Comparison of ENCODE assay signal across 12 mouse cellular contexts in genomic region chr2:166394666-166395065, GRCm38 (mm10).
DNase-seq lines count a peak whose midpoint lies in the region; ATAC-seq and TF ChIP-seq lines count a peak whose summit lies in the region.
"Had no signal": no experiment of that assay in that cellular context is flagged by ENCODE, and none has a peak within 500 bp of the region (broad histone marks: within the 10 kb centered on the region; RNA-seq: fewer than 3 reads in every experiment).

No protein-coding gene starts in this region.

- H3K4me2 ChIP-seq in CH12.LX (ENCODE audit: insufficient read depth, low read depth, poor library complexity, severe bottlenecking): 0 out of 2 replicates have a peak overlapping the region, but pooled peaks have one; percentile 8
- H3K4me2 ChIP-seq in hindbrain, embryonic 14.5 days (replicated peaks): 0 out of 2 replicates have a peak overlapping the region, but pooled peaks have one; percentile 15
- H3K4me2 ChIP-seq in neural tube, embryonic 12.5 days (replicated peaks): peak overlapping the region; percentile 30
- H3K4me2 ChIP-seq in lung, postnatal 0 days (replicated peaks; ENCODE audit: low read depth, low read length): no peak overlapping the region
- H3K4me2 ChIP-seq: heart, embryonic 15.5 days had no signal

- ATAC-seq in hindbrain, embryonic 14.5 days (ENCODE audit: low FRiP score): peak; percentile 49; the same call in 1 of the 2 replicates
- ATAC-seq in neural tube, embryonic 12.5 days (ENCODE audit: low FRiP score, low read depth): peak; percentile 72
- ATAC-seq in lung, postnatal 0 days: no peak

- peaks cover 31% of the 10 kb centered on the region for H3K27me3 ChIP-seq in CH12.LX (replicated peaks)
- H3K27me3 ChIP-seq in hindbrain, embryonic 14.5 days (ENCODE audit: control insufficient read depth, insufficient read depth, low read length): no peaks in the 10 kb centered on the region
- H3K27me3 ChIP-seq in neural tube, embryonic 12.5 days (replicated peaks): no peaks in the 10 kb centered on the region
- H3K27me3 ChIP-seq in lung, postnatal 0 days (replicated peaks; ENCODE audit: insufficient read depth, low read length): no peaks in the 10 kb centered on the region; the same call in 1 of the 2 replicates
- H3K27me3 ChIP-seq: heart, embryonic 15.5 days had no signal

- H3K4me3 ChIP-seq in CH12.LX (replicated peaks in 1 of 3; ENCODE audit: low read depth in 2 of 3, low read length in 2 of 3, poor library complexity in 1 of 3): no peak overlapping the region
- H3K4me3 ChIP-seq in hindbrain, embryonic 14.5 days (replicated peaks; ENCODE audit: low read length): no peak overlapping the region
- no peak overlapping the region for H3K4me3 ChIP-seq in neural tube, embryonic 12.5 days
- H3K4me3 ChIP-seq in lung, postnatal 0 days (ENCODE audit: low read depth, low read length): no peak overlapping the region
- H3K4me3 ChIP-seq: heart, embryonic 15.5 days; left cerebral cortex, adult 2 months; megakaryocyte, embryonic 14.5 days had no signal

- TF ChIP-seq CTCF in CH12.LX (conservative IDR thresholded peaks at IDR 0.05 in 1 of 2, IDR thresholded peaks at IDR 0.05 in 1 of 2; ENCODE audit: low read depth in 2 of 2, low read length in 2 of 2): no peak
- TF ChIP-seq CTCF in lung, postnatal 0 days (IDR thresholded peaks at IDR 0.05): no peak

- peaks cover 5% of the 10 kb centered on the region for H3K9me3 ChIP-seq in CH12.LX (replicated peaks; ENCODE audit: low read length)
- no peaks in the 10 kb centered on the region for H3K9me3 ChIP-seq in hindbrain, embryonic 14.5 days (ENCODE audit: control insufficient read depth, low read length)
- no peaks in the 10 kb centered on the region for H3K9me3 ChIP-seq in neural tube, embryonic 12.5 days
- H3K9me3 ChIP-seq in lung, postnatal 0 days (ENCODE audit: low read length): no peaks in the 10 kb centered on the region
- H3K9me3 ChIP-seq: heart, embryonic 15.5 days had no signal

- peak; percentile 55 for TF ChIP-seq EP300 in CH12.LX (IDR thresholded peaks at IDR 0.05; ENCODE audit: low read length)
- no peak for TF ChIP-seq EP300 in lung, postnatal 0 days (IDR thresholded peaks at IDR 0.05)

- no peaks in the 10 kb centered on the region for H3K79me2 ChIP-seq in CH12.LX (replicated peaks; ENCODE audit: control insufficient read depth, extremely low read depth, insufficient read depth, poor library complexity, severe bottlenecking)

- dilution Hi-C loops in CH12.LX (cut with MboI; ENCODE audit: extremely low pct_ligation_motif_present, extremely low pct_unique_long_range_greater_than_20kb, low sequenced_read_pairs): no loop called here

- H3K36me3 ChIP-seq in CH12.LX (replicated peaks in 1 of 2; ENCODE audit: control insufficient read depth in 1 of 2, insufficient read depth in 1 of 2, low read length in 1 of 2): no peaks in the 10 kb centered on the region
- H3K36me3 ChIP-seq in hindbrain, embryonic 14.5 days (replicated peaks; ENCODE audit: control insufficient read depth, insufficient read depth): no peaks in the 10 kb centered on the region
- no peaks in the 10 kb centered on the region for H3K36me3 ChIP-seq in neural tube, embryonic 12.5 days
- H3K36me3 ChIP-seq in lung, postnatal 0 days (ENCODE audit: insufficient read depth, low read length): no peaks in the 10 kb centered on the region
- H3K36me3 ChIP-seq: heart, embryonic 15.5 days had no signal

- no peak overlapping the region for H3K9ac ChIP-seq in CH12.LX (ENCODE audit: insufficient read depth, low read depth)
- 0 out of 2 replicates have a peak overlapping the region, but pooled peaks have one; percentile 3 for H3K9ac ChIP-seq in hindbrain, embryonic 14.5 days
- H3K9ac ChIP-seq in neural tube, embryonic 12.5 days: no peak overlapping the region
- no peak overlapping the region for H3K9ac ChIP-seq in lung, postnatal 0 days (replicated peaks; ENCODE audit: low read depth)
- H3K9ac ChIP-seq: heart, embryonic 15.5 days had no signal

- no peak for TF ChIP-seq POLR2A in CH12.LX (IDR thresholded peaks at IDR 0.05; ENCODE audit: low read depth, low read length)

- TF ChIP-seq RAD21 in CH12.LX (IDR thresholded peaks at IDR 0.05; ENCODE audit: low read depth, low read length): no peak

- peak; percentile 55 for DNase-seq in CH12.LX (ENCODE audit: extremely low read depth)
- DNase-seq in embryo, embryonic 10.5 days (ENCODE audit: low spot score): peak; percentile 55
- DNase-seq in hindbrain, embryonic 14.5 days (ENCODE audit: low spot score): peak; percentile 66
- no peak for DNase-seq in lung, postnatal 0 days (ENCODE audit: low spot score)
- DNase-seq in left cerebral cortex, adult 8-10 months (ENCODE audit: low spot score in 2 of 2): no peak
- DNase-seq in left cerebral cortex, postnatal 25 days (ENCODE audit: low spot score in 2 of 2): no peak
- DNase-seq: kidney, adult 2 months; thymus, adult 2 months had no signal

- peaks cover 7 to 34% of the 10 kb centered on the region in 2 experiments for H3K4me1 ChIP-seq in CH12.LX (ENCODE audit: control insufficient read depth in 1 of 2, insufficient read depth in 2 of 2)
- H3K4me1 ChIP-seq in hindbrain, embryonic 14.5 days (replicated peaks; ENCODE audit: control insufficient read depth, insufficient read depth, low read length): peaks cover 20% of the 10 kb centered on the region
- H3K4me1 ChIP-seq in neural tube, embryonic 12.5 days: peaks cover 25% of the 10 kb centered on the region
- no peaks in the 10 kb centered on the region for H3K4me1 ChIP-seq in lung, postnatal 0 days (ENCODE audit: insufficient read depth, low read depth, low read length)
- H3K4me1 ChIP-seq: megakaryocyte, embryonic 14.5 days had no signal

- H3K27ac ChIP-seq in CH12.LX (ENCODE audit: insufficient read depth, low read depth): no peak overlapping the region
- peak overlapping the region; percentile 73 for H3K27ac ChIP-seq in hindbrain, embryonic 14.5 days
- peak overlapping the region; percentile 33; the same call in 1 of the 2 replicates for H3K27ac ChIP-seq in neural tube, embryonic 12.5 days
- H3K27ac ChIP-seq in lung, postnatal 0 days (ENCODE audit: low read length): no peak overlapping the region
- H3K27ac ChIP-seq: heart, embryonic 15.5 days; left cerebral cortex, adult 2 months had no signal

- 30% methylated on average over 13 of the region's 13 CpGs for WGBS in hindbrain, embryonic 14.5 days
- WGBS in neural tube, embryonic 12.5 days: 21% methylated on average over 13 of the region's 13 CpGs
- WGBS in lung, postnatal 0 days: 50% methylated on average over 13 of the region's 13 CpGs

- in situ Hi-C loops in CH12.LX (cut with MboI; ENCODE audit: low pct_ligation_motif_present, low pct_unique_long_range_greater_than_20kb, low sequenced_read_pairs): no loop called here

- intact Hi-C loops in left cerebral cortex, postnatal 25 days (cut with DNase I): no loop called here

TF ChIP-seq in CH12.LX, 34 proteins besides CTCF, POLR2A, EP300 and RAD21:
- TF ChIP-seq JUN (IDR thresholded peaks at IDR 0.05; ENCODE audit: insufficient read depth, low read depth, low read length) (no peak), ELF1 (IDR thresholded peaks at IDR 0.05; ENCODE audit: low read depth, low read length) (no peak), NRF1 (IDR thresholded peaks at IDR 0.05; ENCODE audit: low read depth, low read length) (no peak), MAX (IDR thresholded peaks at IDR 0.05; ENCODE audit: low read length) (no peak), E2F4 (IDR thresholded peaks at IDR 0.05; ENCODE audit: insufficient replicate concordance, low read depth, low read length) (no peak), ETS1 (conservative IDR thresholded peaks at IDR 0.05; ENCODE audit: low read depth, low read length) (no peak; the same call in 1 of the 2 replicates), CHD1 (IDR thresholded peaks at IDR 0.05; ENCODE audit: low read depth, low read length) (no peak), MAZ (IDR thresholded peaks at IDR 0.05; ENCODE audit: low read depth, low read length) (no peak), ZC3H11A (IDR thresholded peaks at IDR 0.05; ENCODE audit: low read depth, low read length) (no peak), CHD2 (IDR thresholded peaks at IDR 0.05; ENCODE audit: low read length) (no peak), PAX5 (IDR thresholded peaks at IDR 0.05; ENCODE audit: low read length) (no peak), IRF4 (IDR thresholded peaks at IDR 0.05; ENCODE audit: low read depth, low read length) (peak; percentile 50), SMC3 (IDR thresholded peaks at IDR 0.05; ENCODE audit: low read depth, low read length) (no peak), MAFK (IDR thresholded peaks at IDR 0.05; ENCODE audit: insufficient replicate concordance, low read length) (no peak), KAT2A (IDR thresholded peaks at IDR 0.05; ENCODE audit: insufficient replicate concordance, low read length) (0 out of 2 replicates have a peak, but pooled peaks have one; percentile 58), ZKSCAN1 (IDR thresholded peaks at IDR 0.05; ENCODE audit: borderline replicate concordance, low read depth, low read length) (no peak), POLR2AphosphoS2 (IDR thresholded peaks at IDR 0.05; ENCODE audit: low read depth, low read length) (no peak), TCF12 (IDR thresholded peaks at IDR 0.05; ENCODE audit: low read depth, low read length) (no peak), BHLHE40 (IDR thresholded peaks at IDR 0.05; ENCODE audit: low read depth, low read length) (peak; percentile 53), JUND (conservative IDR thresholded peaks at IDR 0.05; ENCODE audit: low read depth, low read length) (no peak), USF1 (IDR thresholded peaks at IDR 0.05; ENCODE audit: low read depth, low read length) (no peak), USF2 (conservative IDR thresholded peaks at IDR 0.05; ENCODE audit: low read depth, low read length) (no peak)
TF ChIP-seq in CH12.LX: peak in this region for 3.

Comparison
In these comparisons a context has a peak if more than half of its experiments do, and no peak if none do; other contexts are left out.
1. DNase-seq: peak in CH12.LX (single experiment), embryo, embryonic 10.5 days (single experiment) and hindbrain, embryonic 14.5 days (single experiment); none in lung, postnatal 0 days (single experiment), left cerebral cortex, adult 8-10 months (0 of 2) and left cerebral cortex, postnatal 25 days (0 of 2).
2. H3K27ac ChIP-seq: peak in hindbrain, embryonic 14.5 days (single experiment) and neural tube, embryonic 12.5 days (single experiment); none in CH12.LX (single experiment) and lung, postnatal 0 days (single experiment).